Mouse (Mus musculus): ENCODE measurements around the gene Prss50.

Gene Prss50

GRCm38 (mm10) chr9:110875288-110875695 lies 17.5 kb downstream of the Prss50 start:
- no peak for DNase-seq

GRCm38 (mm10) chr9:110877353-110877752 lies 19.6 kb downstream of the Prss50 start:
- DNase-seq: no peak

DNA sequence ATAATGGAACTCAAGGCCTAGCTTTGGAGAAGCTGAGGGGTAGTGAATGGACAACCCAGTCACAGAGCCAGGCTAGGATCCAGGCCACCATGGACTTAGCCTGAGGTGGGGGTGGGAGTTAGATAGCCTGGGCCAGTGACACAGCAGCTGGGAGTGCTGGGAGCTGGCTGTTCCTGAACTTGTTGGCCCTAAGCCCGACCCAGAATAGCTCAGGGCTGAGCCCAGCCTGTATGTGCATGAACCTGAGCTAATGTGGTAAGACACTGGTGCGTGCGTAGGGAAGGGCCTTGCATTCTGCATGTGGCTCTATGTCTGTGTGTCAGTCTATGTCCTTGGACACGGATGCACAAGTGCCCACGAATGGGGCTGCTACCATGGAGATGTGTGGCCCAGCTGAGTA lies 20.1 kb downstream of the Prss50 start:
- peak; percentile 29 for DNase-seq

- DNase-seq: peak; percentile 23
Measured at GRCm38 (mm10) chr9:110879191-110879920, 21.6 kb downstream of the Prss50 start, which contains the start of gene Als2cl. Gene Als2cl, plus strand, starts transcription at chr9:110879870.

GRCm38 (mm10) chr9:110879998-110880561 lies 22.3 kb downstream of the Prss50 start, which contains the start of gene Tmie:
Gene Tmie, minus strand, starts transcription at chr9:110880113.
- DNase-seq: peak; percentile 24

DNA sequence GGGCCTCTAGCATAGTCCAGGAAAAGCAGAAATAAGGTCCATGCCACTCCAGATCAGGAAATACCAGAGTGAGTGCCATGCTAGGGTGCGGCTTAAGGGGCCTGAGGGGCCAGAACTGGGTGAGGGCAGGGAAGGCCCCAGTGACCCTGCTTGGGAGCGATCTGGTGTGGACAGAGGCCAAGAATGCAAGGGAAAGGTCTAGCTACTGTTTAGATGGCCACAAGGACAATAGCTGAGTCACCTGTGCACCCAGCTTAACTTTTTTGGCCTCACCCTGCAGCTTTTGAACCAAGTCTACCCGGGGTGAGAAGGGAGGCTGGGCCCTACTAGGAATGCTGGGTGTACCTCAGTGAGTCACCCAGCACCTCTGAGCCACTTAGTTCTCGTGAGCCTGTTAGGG lies 23.0 kb downstream of the Prss50 start:
- no peak for DNase-seq

DNA sequence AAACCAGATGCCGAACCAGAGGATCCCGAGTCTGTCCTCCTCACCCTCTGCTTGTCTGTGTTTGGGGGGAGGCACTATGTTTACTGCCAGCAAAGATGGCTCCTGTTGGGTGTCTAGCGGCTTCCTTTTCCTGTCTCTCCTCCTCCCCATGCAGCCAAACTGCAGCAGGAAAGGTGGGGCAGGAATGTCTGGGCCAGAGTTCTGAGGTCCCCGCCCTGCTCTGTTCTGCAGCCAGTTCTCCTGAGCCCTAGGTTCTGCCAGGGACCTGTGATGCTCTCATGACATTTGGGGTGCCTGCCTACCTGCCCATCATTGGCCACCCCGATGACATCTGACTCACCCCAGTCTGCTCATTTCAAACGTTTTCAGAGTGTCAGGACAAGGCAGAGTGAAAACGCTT lies 24.2 kb downstream of the Prss50 start:
- no peak for DNase-seq

DNA sequence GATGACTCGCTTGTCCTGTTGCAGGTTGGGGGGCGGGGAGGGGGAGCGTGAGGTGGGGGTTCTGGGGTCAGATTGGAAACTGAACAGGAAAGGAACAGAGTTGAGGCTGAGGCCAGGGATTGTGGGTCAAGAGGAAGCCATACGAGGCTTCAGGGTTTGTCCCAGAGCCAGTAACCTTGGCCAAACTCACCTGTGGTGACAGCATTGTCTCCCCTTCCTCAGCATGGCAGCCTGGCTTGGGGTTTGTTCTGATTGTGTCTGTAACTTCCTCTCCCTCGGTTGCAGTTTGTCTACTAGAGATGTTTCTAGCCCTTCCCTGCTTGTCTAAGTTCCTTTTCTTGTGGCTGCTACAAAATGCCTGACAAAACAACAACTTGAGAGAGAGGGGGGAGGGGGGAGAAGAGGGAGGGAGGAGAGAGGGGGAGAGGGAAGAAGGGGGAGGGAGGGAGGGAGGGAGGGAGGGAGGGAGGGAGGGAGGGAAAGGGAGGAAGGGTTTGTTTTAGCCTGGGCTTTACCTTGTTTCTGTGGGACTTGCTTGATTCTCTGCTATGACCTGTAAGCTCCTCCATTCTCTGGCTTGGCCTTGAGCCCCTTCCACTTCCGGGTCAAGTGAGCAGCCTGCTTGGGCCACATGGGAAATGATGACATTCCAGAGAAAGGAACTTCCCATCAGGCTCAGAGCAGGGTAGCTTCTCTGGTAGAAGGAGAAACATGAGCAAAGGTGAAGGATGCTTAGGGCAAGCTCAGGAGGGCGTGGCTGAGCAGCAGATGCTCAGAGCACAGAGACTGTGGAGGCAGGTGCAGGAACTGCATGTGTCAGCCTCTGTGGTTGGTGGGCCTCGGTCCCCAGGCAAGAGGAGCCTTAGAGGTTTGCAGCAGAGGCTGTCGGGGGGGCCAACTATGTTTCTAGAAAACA lies 29.9 kb downstream of the Prss50 start:
- no peak for DNase-seq

DNA sequence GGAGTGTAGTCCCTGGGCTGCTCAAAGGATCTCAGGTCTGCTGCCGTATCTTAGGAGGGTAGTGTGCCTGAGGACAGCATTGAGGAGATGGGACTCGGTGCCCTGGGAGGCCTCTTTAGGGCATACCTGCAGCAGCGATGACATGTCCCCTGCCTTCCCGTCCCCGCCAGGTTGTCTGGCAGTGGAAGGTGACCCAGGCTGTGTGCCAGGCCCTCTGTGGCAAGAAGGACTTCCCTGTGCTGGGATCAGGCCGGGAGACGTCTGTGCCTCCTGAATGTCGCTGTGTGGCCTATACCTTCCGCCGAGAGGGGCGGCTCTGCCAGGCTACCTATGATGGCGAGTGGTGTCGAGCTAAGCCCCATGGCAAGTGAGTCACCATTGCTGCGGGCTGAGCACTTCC lies 31.2 kb downstream of the Prss50 start:
- DNase-seq: no peak

DNA sequence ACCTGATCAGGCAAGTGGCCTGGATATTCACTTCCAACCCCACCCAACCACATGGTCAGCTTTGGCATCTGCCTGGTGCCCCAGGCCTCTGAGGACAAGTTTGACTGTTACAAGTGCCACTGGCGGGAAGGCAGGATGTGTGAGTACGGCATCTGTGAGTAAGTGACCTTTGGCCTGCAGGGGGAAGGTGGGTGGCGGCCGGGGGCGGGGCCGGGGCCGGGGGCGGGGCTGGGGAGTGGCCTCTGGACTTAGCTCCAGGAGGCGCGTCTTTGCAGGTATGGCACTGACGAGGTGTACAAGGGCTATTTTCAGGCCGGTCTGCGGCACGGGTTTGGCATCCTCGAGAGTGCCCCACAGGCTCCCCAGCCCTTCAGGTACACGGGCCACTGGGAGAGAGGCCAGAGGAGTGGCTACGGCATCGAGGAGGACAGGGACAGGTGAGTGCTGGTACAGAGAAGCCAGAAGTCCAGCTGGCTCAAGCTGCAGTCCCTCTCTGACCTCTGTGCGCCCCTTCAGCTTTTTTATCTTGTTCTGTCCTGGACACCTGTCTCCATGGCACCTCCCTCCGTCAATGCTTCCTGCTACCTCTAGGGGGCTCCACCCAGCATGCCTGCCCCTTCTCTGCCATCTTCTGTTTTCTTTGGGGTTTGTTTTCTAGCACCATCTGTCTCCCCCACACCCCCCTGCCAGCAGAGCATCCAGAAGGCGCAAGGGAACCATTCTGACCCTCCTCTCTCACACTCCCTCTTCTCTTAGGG lies 32.4 kb downstream of the Prss50 start:
- no peak for DNase-seq

DNA sequence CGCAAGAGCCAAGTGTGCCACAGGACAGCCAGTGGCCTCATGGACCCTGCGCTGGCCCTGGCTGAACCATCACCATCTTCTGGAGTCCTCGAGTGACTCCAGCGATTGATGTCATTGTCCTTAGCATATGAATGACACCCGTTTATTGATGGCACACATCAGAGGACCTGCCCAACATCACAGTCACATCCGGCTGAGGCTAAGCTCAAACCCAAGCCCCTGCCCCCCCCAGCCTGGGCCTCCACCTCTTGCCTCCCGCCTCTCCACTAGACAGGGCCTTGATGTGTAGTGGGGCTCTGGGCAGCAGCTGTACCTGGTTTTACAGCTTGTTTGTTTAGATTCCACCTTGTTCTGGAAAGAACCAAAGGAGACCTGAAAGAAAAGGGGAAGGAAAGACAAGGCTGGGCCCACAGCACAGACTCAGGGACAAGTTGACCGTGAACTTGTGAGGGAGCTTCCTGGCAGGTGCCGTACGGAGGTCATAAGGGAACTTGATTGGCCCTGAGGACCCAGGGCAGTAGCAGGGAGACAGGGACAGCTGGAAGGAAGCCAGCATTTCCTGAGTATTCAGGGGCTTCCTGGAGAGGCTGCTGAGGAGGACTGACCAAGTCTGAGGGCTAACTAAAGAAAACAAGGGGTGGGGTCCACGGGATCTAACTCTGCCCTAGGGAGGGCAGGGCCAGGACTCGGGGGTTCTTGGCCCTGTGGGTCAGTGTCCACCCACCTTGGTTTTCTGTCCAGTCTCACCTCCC lies 33.5 kb downstream of the Prss50 start:
- no peak for DNase-seq

DNA sequence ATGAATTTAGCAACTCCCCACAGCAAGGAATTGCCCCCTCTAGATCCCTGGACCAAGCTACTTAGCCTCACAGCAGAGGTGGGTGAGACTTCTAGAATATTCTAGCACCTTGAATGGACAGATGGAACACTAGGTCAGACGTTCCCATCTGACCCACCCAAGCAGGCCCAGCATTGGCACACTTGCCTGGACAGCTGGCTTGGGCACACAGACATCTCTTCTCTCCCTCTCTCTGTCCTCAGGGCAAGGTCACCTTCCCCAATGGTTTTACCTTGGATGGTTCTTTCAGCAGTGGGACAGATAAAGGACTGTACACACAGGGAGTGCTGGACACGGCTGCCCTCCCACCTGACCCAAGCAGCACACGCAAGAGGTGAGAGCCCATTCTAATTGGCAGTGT lies 34.8 kb downstream of the Prss50 start:
- DNase-seq: no peak

- DNase-seq: no peak
Measured at GRCm38 (mm10) chr9:110893429-110893828, 35.7 kb downstream of the Prss50 start.

GRCm38 (mm10) chr9:110895507-110895906 lies 37.7 kb downstream of the Prss50 start:
- DNase-seq: no peak

GRCm38 (mm10) chr9:110895994-110896393 lies 38.2 kb downstream of the Prss50 start:
- DNase-seq: no peak

DNA sequence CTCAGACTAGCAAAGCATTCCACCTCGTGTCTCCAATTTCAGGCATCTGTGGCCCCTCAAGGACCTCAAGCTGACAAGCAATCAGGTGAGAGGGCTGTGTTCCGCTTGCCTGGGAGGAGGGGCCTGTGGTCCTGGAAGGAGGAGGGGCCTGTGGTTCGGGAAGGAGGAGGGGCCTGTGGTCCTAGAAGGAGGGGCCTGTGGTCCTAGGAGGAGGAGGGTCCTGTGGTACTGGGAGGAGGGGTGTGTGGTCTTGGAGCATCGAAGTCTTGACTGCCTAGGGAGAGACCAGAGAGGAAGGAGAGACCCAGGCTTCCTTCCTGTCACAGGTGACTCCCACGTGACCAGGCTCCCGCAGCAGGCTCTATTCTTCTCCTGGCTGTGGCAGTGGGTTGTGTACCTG lies 38.8 kb downstream of the Prss50 start:
- DNase-seq: no peak

DNA sequence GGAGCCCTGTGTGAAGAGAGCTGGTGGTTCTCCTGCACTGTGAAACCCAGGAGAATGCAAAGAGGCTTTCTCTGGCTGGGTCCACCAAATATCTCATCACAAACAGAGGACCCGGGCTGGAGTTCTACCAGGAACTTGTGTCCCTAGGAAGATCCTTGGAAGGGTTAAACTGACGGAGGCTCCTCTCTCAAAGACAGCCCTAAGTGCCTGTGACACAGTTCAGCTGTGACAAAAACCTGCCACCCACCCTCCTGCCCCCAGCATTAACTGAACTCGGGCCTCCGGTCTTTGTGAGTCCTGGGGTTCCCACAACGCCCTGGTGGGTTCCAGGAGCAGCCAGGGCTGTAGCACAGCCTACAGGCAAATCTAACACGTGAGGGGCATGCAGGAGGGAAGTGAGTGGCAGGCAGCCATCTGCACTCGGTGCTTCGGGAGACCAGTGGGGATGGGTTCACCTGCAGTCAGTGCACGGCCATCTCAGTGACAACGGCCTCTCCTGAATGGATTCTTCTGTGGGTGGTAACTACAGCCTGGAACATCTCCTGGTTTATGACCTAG lies 41.8 kb downstream of the Prss50 start:
- DNase-seq: no peak

DNA sequence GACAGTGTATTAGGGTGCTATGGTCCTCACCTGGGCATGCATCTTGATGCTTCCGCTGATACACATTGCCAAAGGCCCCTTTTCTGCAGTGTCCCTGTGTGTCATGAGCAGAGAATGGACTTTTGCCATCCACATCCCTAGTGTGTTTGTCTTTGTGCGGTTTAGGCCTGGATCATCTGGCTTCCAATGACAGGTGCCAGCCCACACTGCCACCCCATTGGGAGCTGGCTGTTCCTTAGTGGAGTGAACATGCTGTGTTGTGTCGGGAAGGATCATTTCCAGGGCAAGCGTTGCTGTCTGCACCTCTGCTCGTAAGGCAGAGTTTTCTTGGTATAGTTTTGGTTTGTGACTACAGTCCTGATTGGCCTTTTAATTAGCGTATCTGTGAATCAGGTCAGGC lies 43.4 kb downstream of the Prss50 start:
- no peak for DNase-seq

- DNase-seq: no peak
Measured at GRCm38 (mm10) chr9:110902271-110902670, 44.5 kb downstream of the Prss50 start.

DNA sequence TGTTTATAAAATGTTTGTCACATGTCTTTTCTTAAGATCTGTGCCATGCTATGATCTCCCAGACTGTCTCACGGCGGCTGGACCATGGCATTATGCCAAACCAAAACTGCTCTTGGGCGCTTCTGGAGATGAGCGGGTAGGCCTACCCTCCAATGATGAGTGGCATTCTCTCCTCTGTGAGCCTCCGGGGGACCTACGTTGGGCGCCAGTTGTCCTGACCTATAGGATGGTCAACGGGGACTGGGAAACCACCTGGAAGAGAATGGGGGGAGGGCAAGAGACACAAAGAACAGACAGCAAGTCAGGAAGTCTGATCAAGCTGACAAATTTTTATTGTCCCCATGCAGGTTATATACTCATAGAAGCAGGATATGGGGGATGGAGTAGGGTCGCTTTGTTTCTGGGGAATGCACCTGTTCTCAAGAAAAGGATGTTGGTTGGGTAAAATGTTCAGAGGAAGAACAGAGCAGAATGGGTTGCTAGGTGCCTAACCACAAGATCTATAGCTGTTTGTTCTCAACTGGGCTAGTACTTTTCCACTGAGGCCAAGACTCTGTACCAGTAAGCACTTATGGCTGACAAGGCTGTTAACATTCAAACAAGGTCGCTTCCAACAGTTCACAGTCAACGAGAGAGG lies 49.6 kb downstream of the Prss50 start:
- no peak for DNase-seq
